Mouse (Mus musculus) left cerebral cortex, adult 18-20 months (tissue): ENCODE measurements around the gene Pgp. TPM values are rescaled to one million over a fixed set of nuclear protein-coding genes. Genes with fewer than 3 reads are reported as not detected.

Source experiments
- DNase-seq, 2 experiments: peaks; one replicate each; pipeline ENCODE4 v3.0.0; 2021 to 2022; ENCODE audit warnings: low spot score in 2 of 2, mixed read lengths in 1 of 2
- total RNA-seq, 2 experiments: library from RNA; stranded (reverse); gene quantifications; 2 replicates each; pipeline ENCODE4 v1.2.3; 2021

The Pgp gene
- total RNA-seq, 2 experiments from 2014 or later: 69.6 to 70.1 TPM

DNA sequence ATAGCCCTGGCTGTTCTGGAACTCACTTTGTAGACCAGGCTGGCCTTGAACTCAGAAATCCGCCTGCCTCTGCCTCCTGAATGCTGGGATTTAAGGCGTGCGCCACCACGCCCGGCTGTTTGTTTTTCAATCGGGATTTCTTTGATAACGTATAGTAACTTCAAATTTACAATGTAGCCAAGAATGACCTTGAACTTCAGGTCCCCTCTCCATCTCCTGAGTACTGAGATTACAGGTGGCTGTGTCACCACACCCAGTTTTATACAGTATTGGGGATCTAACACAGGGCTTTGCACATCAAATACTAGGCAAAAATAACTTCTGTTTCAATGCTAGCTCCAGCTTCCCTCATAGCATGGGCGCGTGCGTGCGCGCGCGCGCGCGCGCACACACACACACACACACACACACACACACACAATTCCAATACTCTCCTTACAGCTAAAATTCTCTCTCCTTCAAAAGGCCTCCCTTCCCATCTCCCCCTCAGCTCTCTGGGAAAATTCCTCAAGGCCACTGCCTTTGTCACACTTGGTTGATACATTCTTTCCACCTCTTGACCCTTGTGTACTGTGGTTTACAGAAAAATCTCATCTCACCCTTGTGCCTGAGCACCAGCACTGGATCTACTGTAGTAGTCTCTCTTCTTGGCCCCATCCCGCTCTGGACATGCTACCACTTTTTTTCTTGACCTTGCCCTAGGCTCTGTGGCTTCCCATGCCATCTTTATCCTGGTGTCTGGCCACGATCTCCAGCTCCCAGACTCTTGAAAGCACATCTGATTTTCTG is 11.0 kb downstream of the Pgp start:
- no peak for DNase-seq

DNA sequence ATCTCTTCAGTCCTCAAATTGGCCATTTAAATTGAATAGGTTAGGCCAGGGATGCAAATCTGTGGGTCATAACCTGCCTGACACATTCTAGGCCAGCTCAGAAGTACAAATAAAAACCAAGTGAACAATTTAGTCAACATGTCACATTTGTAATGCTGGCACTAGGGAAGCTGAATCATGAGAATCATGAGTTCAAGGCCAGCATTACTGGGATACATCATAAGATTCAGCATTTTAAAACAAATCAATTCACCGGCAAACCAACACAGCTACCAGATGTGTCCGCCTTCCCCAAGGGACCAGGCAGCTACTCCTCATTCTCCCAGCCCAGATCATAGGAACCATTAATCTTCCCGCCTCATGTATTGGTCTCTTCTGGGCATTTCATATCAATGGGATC is 13.3 kb downstream of the Pgp start:
- DNase-seq: no peak

- DNase-seq: no peak
Observed at GRCm38 (mm10) chr17:24485090-24485860, 15.1 kb downstream of the Pgp start.

- DNase-seq: peak; percentile 50 to 69
Observed at GRCm38 (mm10) chr17:24488186-24488661, 18.0 kb downstream of the Pgp start, which contains the start of gene Caskin1. TSS of gene Caskin1 (plus strand) at chr17:24488601.

DNA sequence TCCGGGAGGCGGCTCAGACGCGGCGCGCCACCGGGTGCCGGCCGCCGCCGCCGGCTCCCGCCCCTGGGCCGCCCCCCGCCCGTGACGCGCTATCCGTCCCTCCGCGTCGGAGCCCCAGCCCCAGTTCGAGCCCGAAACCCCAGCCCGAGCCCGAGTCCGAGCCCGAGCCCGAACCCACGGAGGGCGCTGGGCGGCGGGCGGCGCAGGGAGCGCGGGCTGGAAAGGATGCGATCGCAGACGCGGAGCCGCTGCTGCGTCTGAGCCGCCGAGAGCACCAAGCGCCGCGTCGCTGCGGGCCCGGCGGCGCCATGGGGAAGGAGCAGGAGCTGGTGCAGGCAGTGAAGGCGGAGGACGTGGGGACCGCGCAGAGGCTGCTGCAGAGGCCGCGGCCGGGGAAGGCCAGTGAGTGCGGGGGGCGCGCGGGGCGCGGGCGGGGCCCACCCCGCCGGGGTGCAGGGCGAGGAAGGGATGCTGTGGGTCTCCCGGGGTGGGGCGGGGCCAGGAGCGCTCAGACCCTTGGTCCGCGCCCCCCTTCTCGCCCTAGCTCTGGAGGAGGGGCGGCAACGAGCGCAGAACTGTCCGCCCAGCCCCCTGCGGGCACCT is 18.6 kb downstream of the Pgp start:
- peak; percentile 41 to 60 for DNase-seq

DNA sequence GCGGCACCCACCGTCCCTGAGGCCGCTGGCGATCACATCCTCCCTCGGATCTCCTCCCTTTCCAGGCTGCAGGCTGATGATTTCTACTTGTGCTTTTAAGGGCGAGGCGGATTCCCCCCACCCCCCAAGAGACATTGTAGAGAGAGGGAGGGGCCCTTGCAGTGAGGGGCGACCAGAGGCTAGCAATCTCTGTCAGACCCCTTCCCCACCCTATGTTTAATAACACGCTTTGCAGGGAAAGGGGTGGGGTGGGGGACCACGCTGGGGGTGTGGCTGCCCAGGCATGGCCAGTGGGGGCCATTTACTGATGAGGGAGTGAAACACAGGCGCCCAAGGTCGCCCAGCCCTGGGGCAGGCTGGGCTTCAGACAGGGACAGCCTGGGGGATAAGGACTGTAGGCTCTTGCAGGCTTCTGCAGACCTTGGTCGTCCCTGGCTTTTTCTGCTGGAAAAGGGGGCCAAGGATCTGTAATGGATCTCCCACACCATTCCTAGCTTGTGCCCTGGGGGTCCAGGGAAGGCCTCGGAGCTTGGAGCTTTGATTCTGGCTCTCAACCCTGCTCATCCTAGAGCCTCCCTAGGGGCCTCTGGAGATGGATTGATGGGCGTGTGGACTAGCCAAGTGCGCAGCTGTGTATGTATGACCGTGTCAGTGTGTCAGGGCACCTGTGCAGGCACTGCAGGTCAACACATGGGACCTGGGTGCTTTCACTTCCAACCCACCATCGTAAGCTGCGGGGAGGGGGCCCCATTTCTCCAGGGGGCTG is 19.3 kb downstream of the Pgp start:
- no peak for DNase-seq

GRCm38 (mm10) chr17:24490399-24490798 is 20.2 kb downstream of the Pgp start:
- DNase-seq: peak in 1 of 2 experiments; percentile 32

DNA sequence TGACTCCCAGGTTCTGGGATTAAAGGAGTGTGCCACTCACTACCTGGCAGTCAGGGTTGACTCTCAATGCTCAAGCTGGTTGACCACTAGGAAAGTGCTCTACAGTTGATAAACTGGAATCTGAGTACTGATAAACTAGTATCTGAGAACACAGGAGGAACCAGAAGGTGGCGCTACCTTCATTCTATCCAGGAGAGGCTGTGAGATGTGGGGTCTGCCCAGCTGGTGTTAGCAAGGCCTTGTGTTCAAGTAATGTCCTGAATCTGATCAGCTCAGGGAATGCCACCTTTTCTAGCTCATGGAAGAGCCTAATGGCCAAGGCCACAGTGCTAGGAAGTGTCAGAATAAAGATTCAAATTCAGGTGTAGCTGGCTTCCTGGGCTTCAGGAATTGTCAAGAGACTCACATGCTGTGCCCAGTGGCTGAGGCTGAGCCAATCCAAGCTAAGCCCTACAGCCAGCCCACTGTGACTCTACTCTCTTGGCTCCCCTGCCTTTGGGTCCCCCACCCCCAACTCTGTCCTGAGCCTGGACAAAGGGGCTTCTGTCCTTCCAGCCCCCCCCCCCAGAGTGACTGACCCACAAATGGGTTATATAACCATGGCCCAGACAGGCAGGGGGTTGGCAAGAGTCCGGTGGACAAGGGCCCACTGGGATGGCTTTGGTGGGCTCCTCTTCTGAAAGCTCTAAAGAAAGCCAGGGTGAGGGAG is 24.6 kb downstream of the Pgp start:
- peak; percentile 62 to 68 for DNase-seq

DNA sequence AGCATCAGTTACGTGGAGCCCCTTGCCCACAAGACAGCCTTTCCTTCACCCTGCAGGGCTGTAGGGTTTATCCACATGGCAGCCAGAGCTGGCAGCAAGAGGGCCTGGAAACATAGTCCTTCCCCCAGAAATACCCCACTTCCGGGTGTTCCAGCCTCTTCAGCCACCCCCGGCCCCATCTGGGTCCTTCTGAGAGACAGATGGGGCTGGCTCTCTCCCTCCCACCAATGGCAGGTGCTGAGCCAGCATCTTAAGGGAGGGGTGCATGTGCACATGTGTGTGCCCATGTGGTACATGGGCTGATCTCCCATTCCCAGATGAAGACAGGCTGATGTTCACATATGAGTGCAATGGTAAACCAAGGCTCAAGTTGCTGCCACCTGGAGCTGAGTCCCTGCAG is 25.3 kb downstream of the Pgp start:
- DNase-seq: peak; percentile 74 to 80

GRCm38 (mm10) chr17:24496026-24496425 is 25.8 kb downstream of the Pgp start:
- no peak for DNase-seq

- DNase-seq: no peak
Observed at GRCm38 (mm10) chr17:24502208-24502607, 32.0 kb downstream of the Pgp start.

- no peak for DNase-seq
Observed at GRCm38 (mm10) chr17:24504085-24504484, 33.9 kb downstream of the Pgp start.

- no peak for DNase-seq
Observed at GRCm38 (mm10) chr17:24505286-24505955, 35.2 kb downstream of the Pgp start.

- peak; percentile 74 to 82 for DNase-seq
Observed at GRCm38 (mm10) chr17:24506332-24507070, 36.3 kb downstream of the Pgp start.

- no peak for DNase-seq
Observed at GRCm38 (mm10) chr17:24507129-24507664, 37.0 kb downstream of the Pgp start.

- DNase-seq: no peak
Observed at GRCm38 (mm10) chr17:24507806-24508460, 37.7 kb downstream of the Pgp start.

GRCm38 (mm10) chr17:24513609-24514008 is 43.4 kb downstream of the Pgp start:
- peak; percentile 73 to 79 for DNase-seq
